Mouse (Mus musculus) urinary bladder, postnatal 10 days (tissue): ENCODE data around the gene Il6ra.

Experiments
- DNase-seq: peaks from one replicate; pipeline ENCODE4 v3.0.0; 2022; ENCODE audit warnings: low spot score

Gene Il6ra

DNA sequence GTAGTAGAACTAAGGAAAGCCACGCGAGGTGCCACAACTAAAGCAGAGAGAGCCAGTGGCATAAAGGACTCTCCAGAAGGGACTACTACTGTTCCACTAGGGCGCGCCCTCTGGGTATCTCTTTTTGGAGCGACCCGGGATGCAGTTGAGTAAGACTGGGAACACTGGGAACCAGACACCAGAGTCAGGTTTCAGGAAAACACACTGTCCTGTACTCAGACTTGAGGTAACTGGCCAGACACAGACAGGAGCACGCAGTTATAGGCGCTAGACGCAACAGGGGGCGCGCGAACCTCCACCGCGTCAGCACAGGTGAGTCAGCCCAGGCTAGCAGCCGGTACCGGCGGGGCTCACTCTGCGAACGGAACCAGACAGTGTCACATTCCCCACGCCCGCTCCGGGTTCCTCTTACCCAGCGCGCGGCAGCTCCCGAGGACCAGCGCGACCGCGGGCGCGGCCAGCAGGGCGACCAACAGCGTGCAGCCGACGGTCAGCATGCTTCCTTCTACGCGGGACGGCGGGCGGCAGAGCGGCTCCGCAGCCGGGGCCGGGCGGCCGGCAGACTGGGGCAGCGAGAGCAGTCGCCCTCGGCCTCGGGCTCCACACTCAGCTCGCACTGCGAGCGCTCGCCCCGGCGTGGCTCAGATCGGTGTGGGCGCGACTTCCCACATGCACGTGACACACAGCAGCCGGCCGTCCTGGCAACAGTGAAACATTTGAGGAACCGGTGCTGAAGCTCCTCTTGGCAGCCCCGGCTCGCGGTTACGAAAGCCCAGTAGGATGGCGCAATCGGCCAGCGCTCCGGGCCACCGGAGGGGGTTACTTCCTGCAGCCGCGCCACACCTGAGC, at the start of gene Il6ra:
Gene Il6ra, minus strand, starts transcription at position 654 of the 849 bp plus-strand sequence.
- DNase-seq, result peak; percentile 72

DNA sequence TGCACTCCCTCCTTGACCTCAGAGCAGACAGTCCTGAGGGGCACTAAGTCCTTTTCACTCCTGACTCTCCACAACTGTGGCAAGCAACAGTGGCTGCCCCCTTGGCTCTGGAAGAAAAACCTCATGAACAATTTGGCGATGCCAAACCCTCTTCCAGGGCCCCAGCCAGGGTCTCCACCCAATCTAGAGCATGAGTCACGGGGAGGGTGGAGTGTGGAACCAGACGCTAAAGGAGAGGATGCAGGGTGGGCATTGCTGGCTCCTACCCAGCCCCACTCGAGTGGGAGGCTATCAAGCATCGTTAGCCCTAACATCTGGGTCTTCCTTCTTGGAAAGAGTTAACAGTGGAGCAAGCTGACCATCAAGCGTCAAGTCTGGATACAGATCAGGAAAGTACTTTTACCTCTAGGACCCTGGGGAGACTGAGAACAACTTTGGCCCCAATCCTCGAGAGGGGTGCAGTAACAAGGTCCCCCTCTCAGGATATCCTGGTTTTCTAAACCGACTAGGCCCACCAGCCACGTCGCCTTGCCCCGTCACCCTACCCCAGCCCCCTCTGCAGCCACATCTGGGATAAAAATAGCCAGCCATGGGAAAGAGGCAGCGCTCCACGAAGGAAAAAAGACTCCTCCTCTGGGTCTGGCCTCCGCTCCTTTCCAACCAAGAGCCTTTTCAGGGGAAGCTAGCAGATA, 49.2 kb upstream of the Il6ra start:
- no peak for DNase-seq

DNA sequence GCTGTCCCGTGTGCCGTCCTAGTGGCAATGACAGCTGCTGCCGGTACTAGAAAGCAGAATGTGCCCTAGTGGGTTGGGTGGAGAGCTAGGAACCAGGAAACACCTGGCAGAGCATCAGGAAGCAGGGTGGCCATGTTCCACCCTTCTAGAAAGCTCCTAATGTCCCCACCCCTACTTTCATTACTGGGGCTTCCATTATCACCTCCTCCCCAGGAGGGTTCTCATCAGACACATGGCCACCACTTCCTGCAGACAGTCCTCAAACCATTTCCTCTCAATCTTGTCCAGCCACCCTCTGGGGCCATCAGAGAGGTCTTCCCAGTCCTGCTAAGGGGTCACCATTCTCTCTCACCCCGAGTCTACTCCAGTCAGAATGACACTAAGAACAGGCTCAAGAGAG, 48.4 kb upstream of the Il6ra start:
- DNase-seq, result no peak

DNA sequence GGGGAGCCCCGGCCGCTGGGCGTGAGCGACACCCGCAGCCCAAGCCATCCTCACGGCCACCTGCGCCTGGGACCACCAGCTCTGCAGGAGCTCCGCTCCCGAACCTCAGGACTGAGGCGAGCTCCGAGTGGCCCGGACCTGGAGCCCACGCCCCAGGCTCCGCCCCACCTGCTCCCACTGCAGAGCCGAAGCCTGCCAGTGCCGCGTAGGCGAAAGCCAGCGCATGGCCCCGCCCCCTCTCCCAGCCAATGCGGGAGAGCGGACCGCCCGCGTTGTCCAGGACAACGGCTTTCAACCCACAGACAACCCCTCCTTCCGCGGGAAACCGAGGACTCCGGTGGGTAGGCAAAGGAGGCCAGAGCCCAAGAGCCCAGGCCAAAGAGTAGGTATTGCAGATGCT, 47.5 kb upstream of the Il6ra start:
- DNase-seq, result peak; percentile 63

DNA sequence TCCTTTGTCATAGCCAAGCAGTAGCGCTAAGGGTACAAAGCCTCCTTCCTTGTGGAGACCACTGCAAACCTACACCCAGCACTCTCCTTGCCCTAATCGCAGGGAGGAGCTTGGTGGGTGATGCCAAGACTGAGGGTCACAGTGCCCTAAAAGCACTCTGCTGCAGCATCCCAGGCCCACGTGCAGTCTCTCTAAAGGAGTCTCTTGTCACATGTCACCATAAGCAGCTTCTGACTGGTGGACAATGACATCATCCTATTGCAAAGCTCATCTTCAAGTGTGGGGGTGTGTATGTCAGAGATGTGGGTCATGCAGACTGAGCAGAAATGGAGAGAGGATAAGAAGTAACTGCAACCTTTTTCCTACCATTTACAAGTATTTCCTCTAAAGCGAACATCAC, 46.4 kb upstream of the Il6ra start:
- DNase-seq, result no peak

DNA sequence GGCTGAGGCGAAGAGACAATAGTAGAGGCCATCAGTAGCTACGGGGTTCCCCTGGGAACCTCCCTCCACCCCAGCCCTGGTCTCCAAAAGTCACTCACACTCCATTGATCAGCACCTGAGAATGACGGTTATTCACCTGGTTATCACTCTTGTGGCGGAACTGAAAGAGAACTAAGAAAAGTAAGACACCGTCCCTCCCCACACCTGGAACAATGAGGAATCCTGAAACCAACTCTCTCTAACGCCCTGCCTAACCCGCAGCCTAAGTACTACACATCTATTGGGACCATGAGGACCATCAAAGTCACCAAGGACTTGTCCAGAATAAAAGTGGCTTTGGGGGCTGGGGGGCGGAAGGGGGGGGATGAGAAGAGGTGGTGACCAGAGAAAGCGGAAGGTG, 44.9 kb upstream of the Il6ra start:
- DNase-seq, result no peak

DNA sequence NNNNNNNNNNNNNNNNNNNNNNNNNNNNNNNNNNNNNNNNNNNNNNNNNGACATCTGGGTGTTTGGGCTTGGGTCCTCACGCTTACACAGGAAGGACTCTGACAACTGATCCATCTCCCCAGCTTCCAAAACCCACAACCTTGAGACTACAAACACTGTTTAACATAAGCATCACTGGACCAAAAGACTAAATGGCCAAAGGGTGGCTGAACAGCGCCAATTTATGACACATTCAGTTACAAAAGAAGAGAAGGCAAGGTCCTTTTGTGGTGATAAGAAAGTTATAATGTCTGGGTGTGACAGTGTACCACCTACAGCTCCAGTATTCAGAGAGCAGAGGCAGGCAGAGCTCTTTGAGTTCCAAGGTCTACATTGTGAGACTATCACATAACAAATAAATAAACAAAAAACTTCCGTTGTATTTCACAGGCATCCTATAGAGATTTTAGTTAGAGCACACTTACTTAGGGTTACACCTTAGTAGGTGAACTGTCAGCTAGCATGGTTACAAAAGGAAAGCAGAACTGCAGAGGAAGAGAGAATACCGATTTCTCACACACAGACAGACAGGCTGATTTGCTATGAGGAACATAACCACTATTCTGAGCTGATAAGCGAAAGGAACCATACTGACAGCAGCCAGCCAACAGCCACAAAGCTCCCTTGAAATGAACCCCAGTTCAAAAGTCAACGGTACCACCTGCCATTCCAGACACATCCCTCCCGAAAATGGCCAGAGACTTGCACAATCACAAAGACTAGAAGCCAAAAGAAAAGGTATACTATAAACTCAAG, 43.4 kb upstream of the Il6ra start:
- DNase-seq, result no peak

DNA sequence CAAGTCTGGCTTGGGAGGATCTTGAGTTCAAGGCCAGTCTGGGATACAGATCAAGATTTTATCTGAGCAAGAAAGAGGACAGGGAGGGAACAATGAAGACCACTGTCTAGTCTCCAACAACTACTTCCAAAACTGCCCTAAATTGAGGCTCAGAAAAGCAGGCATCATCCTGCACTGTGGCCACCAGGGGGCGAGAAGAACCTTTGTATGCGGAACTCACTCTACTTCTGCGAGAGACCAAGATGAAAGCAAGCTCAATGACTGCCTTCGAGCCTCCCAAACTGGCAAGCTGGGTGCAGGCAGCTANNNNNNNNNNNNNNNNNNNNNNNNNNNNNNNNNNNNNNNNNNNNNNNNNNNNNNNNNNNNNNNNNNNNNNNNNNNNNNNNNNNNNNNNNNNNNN, 40.4 kb upstream of the Il6ra start:
- DNase-seq, result no peak

DNA sequence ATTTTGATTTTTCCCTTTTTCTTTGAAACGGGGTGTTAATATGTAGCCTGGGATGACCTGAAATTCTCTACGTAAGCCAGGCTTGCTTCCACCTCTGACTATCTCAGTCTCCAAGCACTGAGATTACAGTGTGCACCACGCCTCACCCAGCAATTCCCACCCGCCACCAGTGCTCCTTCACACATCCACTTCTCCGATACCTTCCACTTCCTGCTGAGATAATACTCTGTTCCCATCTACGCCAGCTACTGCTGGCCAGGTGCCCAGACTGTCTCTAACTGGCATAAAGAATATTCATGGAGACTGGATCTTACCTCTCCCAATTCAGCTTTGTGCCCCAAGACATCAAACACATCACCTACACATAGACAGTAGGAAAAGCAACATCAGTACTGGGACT, 35.7 kb upstream of the Il6ra start:
- no peak for DNase-seq

DNA sequence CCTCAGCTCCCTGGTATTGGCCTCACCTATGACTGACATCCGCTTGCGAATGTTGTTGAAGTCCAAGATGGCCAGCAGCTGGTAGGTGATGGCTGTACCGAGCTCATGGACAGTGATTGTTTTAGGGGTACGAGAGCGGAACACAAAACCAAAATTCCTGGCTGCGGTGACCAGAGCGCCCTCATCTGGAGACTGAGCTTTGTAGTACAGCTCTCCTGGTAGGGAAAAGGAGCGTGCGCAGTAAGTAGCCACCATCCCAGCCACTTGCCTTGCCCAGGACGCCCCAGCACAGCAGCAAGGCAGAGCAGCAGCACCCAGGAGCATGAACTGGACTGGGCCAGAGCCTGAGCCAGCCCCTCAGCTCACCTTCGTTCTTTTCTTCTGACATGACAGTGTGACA, 35.0 kb upstream of the Il6ra start:
- no peak for DNase-seq

DNA sequence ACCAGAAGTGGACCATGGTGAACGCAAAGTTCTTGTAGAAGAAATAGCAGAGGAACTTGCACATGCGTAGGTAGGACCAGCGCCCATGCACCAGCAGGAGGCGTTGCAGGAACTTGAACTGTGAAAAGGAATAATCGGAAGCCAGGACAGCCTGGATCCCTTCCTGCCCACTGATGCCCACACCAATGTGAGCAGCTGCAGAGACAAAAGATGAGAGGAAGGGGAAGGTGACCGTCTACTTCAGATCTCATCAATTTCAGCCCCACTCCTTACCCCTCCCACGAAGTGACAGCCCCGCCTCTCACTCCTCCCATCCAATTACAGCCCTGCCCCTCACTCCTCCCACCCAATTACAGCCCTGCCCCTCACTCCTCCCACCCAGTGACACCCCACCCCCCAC, 32.0 kb upstream of the Il6ra start:
- DNase-seq, result no peak

DNA sequence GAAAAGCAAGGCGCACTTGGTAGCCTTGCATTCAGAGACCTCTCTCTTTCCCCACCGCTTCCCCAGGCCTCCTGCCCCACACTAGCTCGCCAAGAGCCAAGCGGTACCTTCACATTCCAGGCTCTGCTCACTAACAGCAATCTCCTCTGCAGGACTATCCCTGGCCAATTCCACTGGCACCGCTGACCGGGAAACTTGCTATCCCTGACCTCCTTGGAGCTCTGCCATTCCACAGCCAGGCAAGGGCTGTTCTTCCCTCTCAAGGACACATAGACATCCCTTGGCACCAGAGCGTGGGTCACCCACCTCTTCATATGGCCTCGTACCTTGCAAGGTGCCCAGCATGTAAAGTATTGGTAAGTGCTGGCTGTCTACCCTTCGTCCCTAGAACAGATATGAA, 29.9 kb upstream of the Il6ra start:
- DNase-seq, result no peak

DNA sequence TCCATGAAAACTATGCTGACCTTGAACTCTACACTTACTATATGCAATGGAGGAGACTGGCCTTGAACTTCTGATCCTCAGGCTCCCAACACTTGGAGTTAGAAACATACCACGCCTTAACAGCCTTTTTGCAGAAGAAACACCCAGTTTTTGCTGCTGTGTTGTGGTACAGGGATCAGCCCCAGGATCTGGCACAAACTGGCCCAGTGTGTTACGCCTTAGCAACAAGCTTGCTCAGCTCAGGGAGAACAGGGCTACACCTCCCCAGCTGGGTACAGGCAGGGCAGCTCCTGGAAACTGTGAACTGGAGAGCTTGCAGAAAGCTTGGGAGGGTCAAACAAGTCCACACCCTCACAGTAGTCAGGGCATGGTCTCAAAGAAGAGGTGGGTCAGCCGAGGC, 23.5 kb upstream of the Il6ra start:
- no peak for DNase-seq

DNA sequence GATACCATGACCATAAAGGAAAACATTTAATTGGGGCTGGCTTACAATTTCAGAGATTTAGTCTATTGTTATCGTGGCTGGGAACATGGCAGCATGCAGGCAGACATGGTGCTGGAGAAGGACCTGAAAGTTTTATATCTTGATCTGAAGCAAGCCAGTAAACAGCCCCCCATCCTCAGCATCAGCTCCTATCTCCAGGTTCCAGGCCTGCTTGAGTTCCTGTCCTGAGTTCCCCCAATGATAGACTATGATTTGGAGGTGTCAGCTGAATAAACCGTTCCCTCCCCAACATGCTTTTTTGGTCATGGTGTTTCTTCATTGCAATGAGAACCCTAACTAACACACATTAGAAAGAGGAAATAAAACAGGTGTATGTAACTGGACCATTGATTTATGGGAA, 19.9 kb upstream of the Il6ra start:
- no peak for DNase-seq

DNA sequence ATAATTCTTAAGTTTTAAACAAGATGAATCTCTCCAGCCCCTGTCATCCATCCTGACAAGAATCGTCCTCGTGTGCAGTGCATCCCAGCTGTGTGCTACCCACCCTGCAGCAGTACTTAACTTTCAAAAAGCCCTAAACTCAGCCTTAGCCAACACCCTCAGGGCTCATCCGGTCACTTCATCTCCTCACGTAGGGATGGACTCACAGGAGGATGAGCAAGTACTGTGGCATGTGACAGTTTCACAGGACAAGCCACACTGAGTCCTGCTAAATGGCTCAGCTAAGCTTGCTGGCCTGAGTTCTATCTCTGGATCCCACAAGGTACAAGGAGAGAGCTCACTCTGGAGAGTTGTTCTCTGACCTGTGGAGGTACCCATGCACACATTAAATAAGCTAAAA, 16.0 kb upstream of the Il6ra start:
- no peak for DNase-seq

DNA sequence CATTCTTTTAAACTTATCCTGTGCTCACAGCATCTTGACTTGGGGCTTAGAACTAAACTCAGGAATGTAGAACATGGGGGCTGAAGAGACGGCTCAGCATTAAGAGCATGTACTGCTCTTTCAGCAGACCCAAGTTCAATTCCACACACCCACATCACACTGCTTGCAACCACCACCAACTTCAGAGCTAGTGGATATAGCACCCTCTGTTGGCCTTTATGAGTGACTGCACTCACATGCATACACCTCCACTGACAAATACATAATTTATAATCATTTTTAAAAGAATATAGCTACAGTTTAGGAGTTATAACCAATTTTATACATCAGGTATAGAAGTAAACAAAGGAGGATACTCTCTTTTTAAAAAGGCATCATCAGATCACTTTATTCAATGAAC, 13.4 kb upstream of the Il6ra start:
- no peak for DNase-seq

DNA sequence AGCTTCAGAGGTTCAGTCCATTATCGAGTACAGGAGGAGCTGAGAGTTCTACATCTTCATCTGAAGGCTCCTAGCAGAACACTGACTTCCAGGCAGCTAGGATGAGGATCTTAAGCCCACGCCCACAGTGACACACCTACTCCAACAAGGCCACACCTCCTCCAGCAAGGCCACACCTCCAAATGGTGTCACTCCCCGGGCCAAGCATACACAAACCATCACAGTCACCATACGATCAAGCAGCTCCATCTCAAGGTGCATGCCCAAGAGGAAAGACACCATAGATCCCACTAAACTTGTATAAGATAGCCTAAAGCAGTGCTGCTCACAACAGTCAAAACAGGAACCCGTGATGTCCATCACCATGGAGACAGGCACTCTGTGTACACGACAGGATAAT, 7.7 kb upstream of the Il6ra start:
- no peak for DNase-seq

DNA sequence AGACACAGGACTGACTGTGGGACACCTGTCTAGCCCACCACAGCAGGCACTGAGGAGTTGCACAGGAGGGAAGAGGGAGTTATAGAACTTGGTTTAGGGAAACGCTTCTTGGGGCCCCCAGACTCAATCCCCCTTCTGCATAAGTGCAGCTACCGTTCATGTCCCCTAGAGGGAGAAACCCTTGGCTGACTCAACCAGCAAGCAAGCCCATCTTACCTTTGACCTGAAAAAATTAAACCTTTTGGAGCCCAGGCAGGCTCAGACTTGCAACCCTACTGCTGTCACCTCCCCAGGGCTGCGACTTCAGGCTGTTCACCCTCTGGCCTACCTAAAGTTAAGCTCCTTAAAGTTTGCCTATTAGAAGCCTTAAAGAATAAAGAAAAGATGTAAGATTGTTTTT, 4.4 kb upstream of the Il6ra start:
- DNase-seq, result no peak

DNA sequence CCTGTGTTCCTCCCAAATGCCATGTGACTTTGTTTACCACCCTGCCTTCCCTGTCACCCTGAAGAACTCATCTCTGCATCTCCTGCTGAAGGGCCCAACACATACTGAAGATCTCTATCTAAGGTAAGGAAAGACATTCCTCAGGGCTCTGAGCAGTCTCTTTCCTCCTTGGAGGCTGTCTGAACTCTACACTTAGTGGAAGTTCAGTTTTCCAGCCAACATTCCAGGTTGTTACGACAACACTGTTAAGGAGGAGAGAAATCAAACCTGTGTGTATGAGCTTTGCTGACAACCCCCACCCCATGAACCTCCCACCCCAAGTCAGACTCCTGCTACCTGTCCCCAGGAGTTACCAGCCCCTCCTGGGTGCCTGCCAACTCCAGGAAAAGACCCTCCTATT, 3.6 kb upstream of the Il6ra start:
- DNase-seq, result no peak

DNA sequence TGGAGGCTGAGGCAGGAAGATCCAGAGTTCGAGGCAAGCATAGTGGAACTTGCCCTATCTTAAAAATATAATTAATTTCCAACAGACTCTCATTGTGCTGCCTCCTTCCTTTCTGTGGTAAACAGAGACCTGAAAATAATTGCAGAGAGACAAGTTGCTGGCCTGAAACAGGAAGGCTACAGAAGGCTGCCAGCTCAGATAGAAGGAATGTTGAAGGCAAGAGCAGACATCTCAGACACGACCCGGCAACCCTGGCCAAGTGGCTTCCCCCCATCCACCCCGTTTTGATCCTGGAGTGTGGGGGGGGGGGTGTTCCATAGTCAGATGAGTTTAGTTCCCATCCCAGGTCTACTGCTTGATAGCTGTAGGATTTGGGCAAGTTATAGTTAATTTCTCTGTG, 1.7 kb upstream of the Il6ra start:
- no peak for DNase-seq

DNA sequence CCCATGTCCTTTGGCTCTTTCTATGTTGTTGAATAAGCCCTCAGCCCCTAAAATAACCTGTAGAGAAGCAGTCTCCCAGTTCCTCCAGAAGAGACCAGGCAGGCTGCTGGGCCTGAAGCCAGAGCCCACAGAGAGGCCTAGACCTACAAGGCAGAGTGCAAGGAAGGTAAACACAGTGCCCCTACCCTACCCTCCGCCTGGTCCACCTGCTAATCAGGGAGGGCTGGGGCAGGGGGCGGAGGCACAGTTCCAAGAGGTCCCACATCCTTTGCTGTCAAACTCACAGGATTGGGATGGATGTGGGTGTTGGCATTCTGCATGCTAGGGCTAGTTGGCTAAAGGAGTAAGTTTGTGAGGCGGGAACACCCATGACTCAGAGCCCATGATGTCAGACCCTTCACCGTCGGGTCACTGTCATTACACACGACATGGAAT, 871 bp downstream of the Il6ra start:
- DNase-seq, result no peak

DNA sequence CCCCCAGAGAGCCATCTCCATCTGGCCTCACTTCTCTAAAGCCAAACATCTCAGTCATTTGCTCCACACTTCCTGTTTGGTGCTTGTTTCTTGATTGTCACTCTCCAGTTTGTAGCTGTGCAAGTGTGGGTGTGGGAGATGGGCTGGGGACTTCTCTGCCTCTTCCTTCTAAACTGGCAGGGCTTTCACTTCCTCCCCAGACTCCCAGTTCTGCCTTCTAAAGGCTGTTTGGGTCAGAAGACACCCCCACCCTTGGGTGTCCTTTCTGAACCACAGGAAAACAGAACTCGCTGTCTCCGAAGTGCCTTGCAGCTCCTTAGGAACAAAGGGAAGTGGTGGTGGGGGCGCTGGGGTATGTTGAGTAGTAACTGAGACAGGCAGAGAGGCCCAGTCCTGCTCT, 1.8 kb downstream of the Il6ra start:
- no peak for DNase-seq
